Mouse (Mus musculus): Measurements from ENCODE around the gene Caln1.

DNA sequence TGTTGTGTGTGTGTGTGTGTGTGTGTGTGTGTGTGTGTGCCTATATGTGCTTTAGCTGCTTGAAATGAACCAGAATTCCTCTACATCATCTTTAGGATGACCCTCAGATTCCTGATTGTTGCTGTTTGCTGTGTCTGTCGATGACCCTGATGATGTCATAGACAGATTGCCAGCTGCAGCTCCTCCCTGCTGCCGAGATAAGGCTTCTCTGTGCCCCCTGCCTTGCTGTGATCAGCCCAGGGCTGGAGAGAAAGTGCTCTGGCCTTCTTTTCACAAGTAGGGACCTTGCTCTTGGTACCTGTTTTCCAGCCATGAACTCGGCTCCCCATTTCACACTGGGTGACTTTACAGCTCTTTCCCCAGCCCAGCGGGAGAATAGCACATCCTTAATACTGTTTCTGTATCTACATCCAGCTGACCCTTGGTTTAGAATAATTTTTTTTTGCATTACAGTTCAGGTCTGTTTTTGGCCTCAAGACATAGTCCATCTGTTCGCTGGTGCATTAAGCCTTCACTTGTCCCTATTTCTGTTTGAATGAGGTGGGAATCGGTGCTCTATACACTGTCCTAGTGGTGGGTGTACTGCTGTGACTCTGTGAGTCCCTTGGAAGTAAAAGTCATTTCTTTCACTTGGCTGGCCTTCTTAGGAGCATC, 337.1 kb downstream of the Caln1 start:
- TF ChIP-seq CTCF (IDR thresholded peaks at IDR 0.05; ENCODE audit: low read depth, low read length) (no peak), POLR2A (IDR thresholded peaks at IDR 0.05; ENCODE audit: extremely low read depth, insufficient read depth, low read length) (no peak)

All from liver, adult 2 months (tissue).